Mouse (Mus musculus) liver, embryonic 12.5 days (tissue): Measurements from ENCODE around the gene 1600002K03Rik. TPM values are rescaled to one million over a fixed set of nuclear protein-coding genes. Genes with fewer than 3 reads are reported as not detected.

ENCODE experiments used
- ATAC-seq: fragments of 200-750 bp; cut with Nextera tagmentation; 2 replicates; pipeline ENCODE4 v1.8.0; 2017; ENCODE audit warnings: moderate number of reproducible peaks, mild to moderate bottlenecking, moderate library complexity
- H3K27ac ChIP-seq: fragments of 300-500 bp; sonication (generic); 2 replicates; pipeline ENCODE4 v1.5.1; 2016; ENCODE audit warnings: mild to moderate bottlenecking
- H3K27me3 ChIP-seq: fragments of 300-500 bp; sonication (generic); replicated peaks from 2 replicates; pipeline ENCODE4 v1.6.1; 2016; ENCODE audit warnings: mild to moderate bottlenecking, moderate library complexity
- H3K36me3 ChIP-seq: fragments of 300-500 bp; sonication (generic); 2 replicates; pipeline ENCODE4 v1.6.1; 2016; ENCODE audit warnings: mild to moderate bottlenecking, moderate library complexity
- H3K4me1 ChIP-seq: fragments of 300-500 bp; sonication (generic); 2 replicates; pipeline ENCODE4 v1.6.1; 2016
- H3K4me2 ChIP-seq: fragments of 300-500 bp; sonication (generic); 2 replicates; pipeline ENCODE4 v1.6.1; 2016; ENCODE audit warnings: mild to moderate bottlenecking, moderate library complexity
- H3K4me3 ChIP-seq: fragments of 300-500 bp; sonication (generic); 2 replicates; pipeline ENCODE4 v1.5.1; 2016; ENCODE audit warnings: mild to moderate bottlenecking, moderate library complexity
- H3K9ac ChIP-seq: fragments of 300-500 bp; sonication (generic); 2 replicates; pipeline ENCODE4 v1.6.1; 2016; ENCODE audit warnings: mild to moderate bottlenecking, moderate library complexity
- H3K9me3 ChIP-seq: fragments of 300-500 bp; sonication (generic); replicated peaks from 2 replicates; pipeline ENCODE4 v1.6.1; 2016; ENCODE audit warnings: mild to moderate bottlenecking, moderate library complexity
- WGBS: fragments of 180-500 bp; shearing (Covaris S2); methylation state at CpG from one replicate; pipeline ENCODE4 v1.1.7; 2016; ENCODE audit not compliant: insufficient replicate concordance; 5-methylcytosine and 5-hydroxymethylcytosine counted together
- polyA plus RNA-seq: library from polyadenylated mRNA; unstranded; fragments of >200 nt; fragmentation: Nextera tagmentation; extraction: Ambion mirVana; gene quantifications from 2 replicates; pipeline ENCODE4 v1.2.1, GENCODE M21; 2016

1600002K03Rik gene
- 14.0 and 16.4 TPM in 2 replicates for polyA plus RNA-seq

DNA sequence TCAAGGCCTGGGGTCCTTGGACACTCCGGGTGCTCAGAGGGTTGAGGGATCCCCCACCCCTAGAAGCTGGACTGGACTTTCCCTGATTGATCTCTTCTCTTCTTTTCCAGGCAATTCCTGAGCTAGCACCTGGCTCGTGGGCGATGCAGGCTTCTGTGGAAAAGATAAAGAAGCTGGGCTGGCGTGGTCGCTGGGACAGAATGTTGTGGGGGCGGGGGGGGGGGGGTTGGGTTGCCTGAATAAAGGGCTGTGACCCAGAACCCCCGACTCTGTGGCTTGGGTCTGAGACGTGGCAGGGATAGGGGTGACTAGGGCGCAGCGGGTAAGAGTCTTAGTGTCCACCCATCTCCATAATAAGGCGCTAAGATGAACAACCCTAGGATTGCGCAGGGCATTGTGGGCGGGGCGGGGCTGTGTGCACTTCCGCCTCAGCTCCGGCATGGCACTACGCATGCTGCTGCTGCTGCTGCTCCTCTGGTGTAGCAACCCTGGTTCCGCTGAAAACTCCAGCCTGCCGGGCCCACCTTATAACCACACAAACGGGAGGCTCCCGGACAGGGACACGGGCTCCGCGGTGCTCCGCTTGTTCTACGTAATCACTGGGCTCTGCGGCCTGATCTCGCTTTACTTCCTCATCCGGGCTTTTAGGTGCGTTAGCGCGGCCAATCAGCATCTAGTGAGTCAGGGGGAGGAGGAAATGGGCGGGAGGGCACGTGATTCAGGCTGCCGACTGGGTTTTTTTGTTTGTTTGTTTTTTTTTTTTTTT, at the start of gene 1600002K03Rik:
Gene 1600002K03Rik (plus strand): TSS at position 418 of the 766 bp plus-strand sequence.
- H3K36me3 ChIP-seq = peaks cover 31% of the 10 kb centered on the region
- WGBS = 4% methylated on average over 34 of the region's 35 CpGs
- peaks cover 10% of the 10 kb centered on the region for H3K27me3 ChIP-seq
- H3K4me3 ChIP-seq = peak within 1 kb of the TSS; percentile 77
- no peaks in the 10 kb centered on the region; the same call in 1 of the 2 replicates for H3K9me3 ChIP-seq
- peak; percentile 80 for ATAC-seq
- H3K9ac ChIP-seq = peak within 1 kb of the TSS; percentile 76
- H3K4me1 ChIP-seq = peaks cover 58% of the 10 kb centered on the region
- H3K27ac ChIP-seq = peak within 1 kb of the TSS; percentile 86
- H3K4me2 ChIP-seq = peak within 1 kb of the TSS; percentile 85

DNA sequence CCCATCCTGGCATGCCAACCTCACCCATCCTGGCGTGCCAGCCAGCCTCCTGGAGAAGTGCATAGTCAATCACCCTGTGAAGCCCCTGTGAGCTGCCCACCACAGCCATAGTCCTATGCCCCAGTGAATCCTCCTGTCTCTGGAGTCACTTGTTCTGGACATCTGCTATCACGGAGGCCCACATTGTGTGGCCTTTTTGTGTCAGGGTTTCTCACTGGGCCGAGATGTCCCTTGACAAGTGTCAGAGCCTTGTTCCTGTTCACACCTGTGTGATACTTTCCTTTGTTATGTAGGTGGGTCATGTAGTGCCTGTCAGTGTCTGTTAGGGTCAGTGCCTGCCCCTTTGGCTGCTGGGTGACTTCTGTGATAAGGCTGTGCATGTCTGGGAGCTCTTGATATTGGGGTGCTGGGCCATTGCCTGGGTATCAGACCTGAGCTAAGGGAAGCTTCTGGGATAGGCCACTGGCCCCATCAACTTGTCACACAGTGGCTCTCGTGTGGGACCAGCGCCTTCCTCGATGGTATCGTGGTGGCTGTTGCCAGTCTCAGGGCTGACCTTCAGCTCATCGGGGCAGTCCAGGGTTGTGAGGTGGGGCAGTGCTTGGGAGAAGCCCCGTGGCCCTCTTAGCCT, 48.7 kb upstream of the 1600002K03Rik start:
- 66% methylated on average over 9 of the region's 9 CpGs for WGBS
- H3K27me3 ChIP-seq = no peaks in the 10 kb centered on the region
- peak overlapping the region; percentile 70 for H3K4me2 ChIP-seq
- ATAC-seq = peak; percentile 90
- H3K36me3 ChIP-seq = peaks cover 100% of the 10 kb centered on the region
- peak overlapping the region; percentile 63 for H3K9ac ChIP-seq
- H3K4me1 ChIP-seq = peaks cover 87% of the 10 kb centered on the region
- H3K9me3 ChIP-seq = no peaks in the 10 kb centered on the region
- H3K4me3 ChIP-seq = peak overlapping the region; percentile 25
- peak overlapping the region; percentile 87 for H3K27ac ChIP-seq

DNA sequence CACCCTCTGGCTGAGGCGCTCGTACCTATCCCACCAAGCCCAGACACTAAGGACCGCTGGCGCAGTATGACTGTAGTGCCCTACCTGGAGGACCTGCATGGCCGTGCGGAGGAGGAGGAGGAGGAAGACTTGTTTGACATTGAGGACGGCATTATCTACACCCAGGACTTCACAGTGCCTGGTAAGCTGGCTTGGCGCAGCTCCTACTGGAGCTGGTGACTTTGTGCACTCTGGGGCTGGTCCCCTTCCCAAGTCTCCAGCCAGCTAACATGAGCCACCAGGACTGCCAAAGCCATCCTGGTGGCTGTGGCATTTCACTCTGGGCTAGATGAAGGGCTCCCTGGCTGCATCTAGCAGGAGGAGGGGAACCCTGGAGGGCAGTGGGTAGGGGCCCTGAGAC, 44.8 kb upstream of the 1600002K03Rik start:
- Histone ChIP-seq H3K4me1 (peaks cover 79% of the 10 kb centered on the region), H3K27me3 (no peaks in the 10 kb centered on the region), H3K4me2 (no peak overlapping the region), H3K36me3 (peaks cover 100% of the 10 kb centered on the region), H3K9me3 (no peaks in the 10 kb centered on the region), H3K9ac (no peak overlapping the region), H3K27ac (no peak overlapping the region), H3K4me3 (no peak overlapping the region)
- WGBS = 92% methylated on average over 8 of the region's 8 CpGs
- no peak for ATAC-seq

DNA sequence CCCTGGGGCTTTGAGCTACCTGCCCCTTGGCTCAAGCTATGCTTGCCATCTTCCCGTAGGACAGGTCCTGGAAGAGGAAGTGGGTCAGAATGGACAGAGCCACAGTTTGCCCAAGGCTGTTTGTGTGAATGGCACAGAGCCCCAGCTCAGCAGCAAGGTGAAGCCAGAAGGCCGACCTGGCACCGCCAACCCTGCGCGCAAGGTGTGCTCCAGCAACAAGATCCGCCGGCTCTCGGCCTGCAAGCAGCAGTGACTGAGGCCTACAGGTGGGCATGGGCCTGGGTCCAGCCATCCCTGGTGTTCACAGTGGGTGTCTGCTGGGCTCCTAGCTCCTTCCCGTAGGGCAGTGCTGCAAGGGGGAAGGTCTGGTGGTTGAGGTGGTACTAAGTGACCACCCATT, 42.9 kb upstream of the 1600002K03Rik start:
- no peak for ATAC-seq
- Histone ChIP-seq H3K9ac (no peak overlapping the region), H3K4me2 (no peak overlapping the region), H3K9me3 (no peaks in the 10 kb centered on the region), H3K4me3 (no peak overlapping the region), H3K4me1 (peaks cover 65% of the 10 kb centered on the region), H3K27ac (no peak overlapping the region; the same call in 1 of the 2 replicates), H3K36me3 (peaks cover 86% of the 10 kb centered on the region), H3K27me3 (peaks cover 4% of the 10 kb centered on the region)
- 92% methylated on average over 9 of the region's 9 CpGs for WGBS

DNA sequence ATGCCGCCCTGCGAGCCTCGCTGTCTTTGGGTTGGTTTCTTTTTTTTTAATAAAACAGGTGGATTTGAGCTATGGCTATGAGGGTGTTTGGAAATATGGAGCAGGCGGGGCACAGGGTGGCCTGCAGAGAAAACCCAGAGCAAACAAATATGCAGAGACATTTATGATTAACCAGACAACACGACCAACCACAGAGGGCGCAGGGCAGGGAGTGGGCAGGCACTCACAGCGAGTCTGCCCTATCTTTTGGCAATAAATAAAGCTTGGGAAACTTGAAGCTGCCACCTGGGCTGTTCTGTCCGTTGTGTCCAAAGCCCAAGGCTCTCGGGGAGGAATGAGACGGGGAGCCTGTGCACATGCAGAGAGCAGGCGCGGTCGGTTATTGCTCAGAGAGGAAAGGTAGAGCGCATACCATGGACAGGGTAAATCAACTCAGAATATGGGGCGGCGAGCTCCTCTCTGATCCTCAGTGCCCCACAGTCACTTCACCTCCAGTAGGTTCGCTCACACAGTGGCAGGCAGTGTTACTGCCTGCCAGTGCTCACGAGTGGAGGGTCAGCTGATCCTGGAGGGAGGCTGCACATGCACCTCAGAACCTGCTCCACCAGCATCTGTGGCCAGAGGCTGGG, 42.2 kb upstream of the 1600002K03Rik start:
- Histone ChIP-seq H3K4me2 (no peak overlapping the region), H3K27ac (no peak overlapping the region), H3K9me3 (no peaks in the 10 kb centered on the region), H3K36me3 (peaks cover 79% of the 10 kb centered on the region), H3K4me3 (no peak overlapping the region), H3K9ac (no peak overlapping the region), H3K4me1 (peaks cover 58% of the 10 kb centered on the region), H3K27me3 (peaks cover 11% of the 10 kb centered on the region)
- 81% methylated on average over 18 of the region's 18 CpGs for WGBS
- ATAC-seq = no peak

DNA sequence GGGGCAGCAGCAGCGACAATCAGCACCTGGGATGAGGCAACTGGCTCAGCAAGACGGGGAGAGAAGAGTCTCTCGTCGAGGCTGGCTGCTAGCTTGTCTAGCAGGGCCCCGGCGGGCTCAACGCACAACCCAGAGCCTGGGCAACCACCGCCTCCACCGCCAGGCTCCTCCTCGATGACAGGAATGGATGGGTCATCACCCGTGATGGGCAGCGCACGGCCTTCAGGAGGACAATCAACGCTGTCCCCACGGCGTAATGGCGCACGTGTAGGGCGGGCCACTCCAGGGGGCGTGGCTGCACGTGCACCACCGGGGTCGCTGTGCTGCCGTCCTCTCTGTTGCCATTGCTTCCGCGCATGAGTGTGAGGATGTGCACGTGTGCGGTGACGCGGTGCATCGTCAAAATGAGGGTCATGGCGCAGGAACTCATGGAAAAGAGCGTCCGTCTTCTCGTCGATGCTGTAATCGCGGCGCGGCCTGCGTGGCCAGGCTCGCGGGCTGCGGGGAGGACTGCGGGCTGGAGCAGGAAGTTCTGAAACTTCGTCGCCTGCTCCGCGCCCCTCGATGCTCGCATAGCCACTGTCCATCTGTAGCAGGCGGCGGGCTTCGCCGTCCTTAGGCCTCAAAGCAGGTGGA, 41.3 kb upstream of the 1600002K03Rik start:
- Histone ChIP-seq H3K27ac (no peak overlapping the region), H3K27me3 (peaks cover 20% of the 10 kb centered on the region), H3K36me3 (peaks cover 70% of the 10 kb centered on the region), H3K4me3 (no peak overlapping the region), H3K9me3 (no peaks in the 10 kb centered on the region), H3K9ac (no peak overlapping the region), H3K4me1 (peaks cover 51% of the 10 kb centered on the region), H3K4me2 (peak overlapping the region; percentile 31)
- ATAC-seq = no peak
- WGBS = 49% methylated on average over 55 of the region's 55 CpGs

DNA sequence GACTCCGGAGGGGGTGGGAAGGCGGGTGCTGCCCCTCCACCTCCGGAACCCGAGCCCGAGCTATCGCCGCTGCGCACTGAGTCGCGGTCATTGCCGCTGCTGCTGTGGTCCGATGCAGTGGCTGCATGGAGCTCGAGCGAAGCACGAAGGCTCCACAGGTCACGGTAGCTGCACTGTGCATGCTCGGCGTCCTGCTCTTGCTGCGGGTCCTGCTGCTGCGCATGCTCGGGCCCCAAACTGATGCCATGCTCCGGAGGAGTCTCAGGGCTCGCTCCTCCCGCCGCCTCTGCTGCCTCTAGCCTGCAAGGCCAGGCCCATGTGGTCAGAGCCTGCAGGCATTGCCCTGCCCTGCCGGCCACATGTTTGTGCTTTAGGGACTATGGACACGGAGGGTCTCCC, 40.8 kb upstream of the 1600002K03Rik start:
- Histone ChIP-seq H3K9me3 (no peaks in the 10 kb centered on the region), H3K27ac (no peak overlapping the region), H3K9ac (no peak overlapping the region), H3K27me3 (peaks cover 25% of the 10 kb centered on the region), H3K4me1 (peaks cover 51% of the 10 kb centered on the region), H3K4me2 (peak overlapping the region; percentile 31), H3K4me3 (no peak overlapping the region), H3K36me3 (peaks cover 65% of the 10 kb centered on the region)
- ATAC-seq = no peak
- 72% methylated on average over 27 of the region's 27 CpGs for WGBS

DNA sequence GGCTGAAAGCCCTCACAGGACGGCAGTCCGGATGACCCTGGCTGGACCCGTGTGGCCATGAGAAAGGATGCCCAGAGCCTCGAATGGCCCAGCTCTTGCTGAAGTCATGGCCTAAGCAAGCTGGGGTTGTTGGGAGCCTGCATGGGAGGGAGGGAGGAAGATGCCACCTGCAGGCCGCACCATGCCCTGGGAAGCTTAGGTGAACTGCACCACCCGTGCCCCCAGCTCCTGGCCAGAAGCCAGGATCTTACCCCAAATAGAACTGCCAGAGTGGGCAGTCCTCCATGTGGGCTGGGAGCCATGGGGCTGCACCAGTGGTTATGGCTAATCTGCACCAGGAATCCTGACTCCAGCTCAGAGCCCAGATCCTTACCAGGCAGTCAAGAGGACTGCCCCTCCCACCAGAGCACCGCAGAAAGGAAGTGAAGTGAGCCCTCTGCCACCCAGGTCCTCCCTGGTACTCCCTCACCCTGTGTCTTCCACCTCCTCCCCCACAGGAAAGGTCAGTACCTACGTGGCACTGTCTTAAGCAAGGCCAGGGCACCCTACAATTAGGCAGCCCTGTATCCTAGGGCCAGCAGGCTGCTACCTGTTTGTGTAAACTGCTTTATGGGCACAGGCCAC, 39.4 kb upstream of the 1600002K03Rik start:
- Histone ChIP-seq H3K36me3 (peaks cover 51% of the 10 kb centered on the region), H3K4me3 (no peak overlapping the region), H3K27me3 (peaks cover 39% of the 10 kb centered on the region), H3K4me2 (no peak overlapping the region), H3K9me3 (no peaks in the 10 kb centered on the region), H3K4me1 (peaks cover 58% of the 10 kb centered on the region), H3K9ac (no peak overlapping the region), H3K27ac (0 out of 2 replicates have a peak overlapping the region, but pooled peaks have one; percentile 4)
- no peak for ATAC-seq
- 66% methylated on average over 8 of the region's 8 CpGs for WGBS

DNA sequence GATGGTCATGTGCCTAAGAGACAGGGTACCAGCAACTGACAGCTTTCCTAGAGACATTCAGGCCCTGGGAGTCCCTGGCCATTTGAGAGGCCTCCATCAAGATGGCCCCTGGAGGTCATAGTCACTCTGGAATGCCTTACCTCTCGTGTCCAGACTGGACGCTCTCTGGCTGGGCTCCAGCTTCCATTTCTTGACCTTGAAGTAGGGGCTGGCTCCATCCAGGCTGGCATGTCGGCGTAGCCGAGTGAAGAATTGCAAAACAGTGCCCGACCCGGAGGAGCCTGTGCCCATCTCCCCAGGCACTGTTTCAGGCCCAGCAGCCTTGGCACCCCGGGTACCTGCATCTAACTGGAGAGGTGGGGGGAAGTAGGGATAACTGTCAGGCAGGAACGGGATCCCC, 38.3 kb upstream of the 1600002K03Rik start:
- H3K27me3 ChIP-seq = peaks cover 50% of the 10 kb centered on the region
- no peak overlapping the region for H3K4me3 ChIP-seq
- no peaks in the 10 kb centered on the region for H3K9me3 ChIP-seq
- 75% methylated on average over 9 of the region's 9 CpGs for WGBS
- H3K4me1 ChIP-seq = peaks cover 62% of the 10 kb centered on the region
- H3K36me3 ChIP-seq = peaks cover 40% of the 10 kb centered on the region
- no peak overlapping the region for H3K9ac ChIP-seq
- H3K27ac ChIP-seq = no peak overlapping the region
- no peak for ATAC-seq
- H3K4me2 ChIP-seq = no peak overlapping the region

DNA sequence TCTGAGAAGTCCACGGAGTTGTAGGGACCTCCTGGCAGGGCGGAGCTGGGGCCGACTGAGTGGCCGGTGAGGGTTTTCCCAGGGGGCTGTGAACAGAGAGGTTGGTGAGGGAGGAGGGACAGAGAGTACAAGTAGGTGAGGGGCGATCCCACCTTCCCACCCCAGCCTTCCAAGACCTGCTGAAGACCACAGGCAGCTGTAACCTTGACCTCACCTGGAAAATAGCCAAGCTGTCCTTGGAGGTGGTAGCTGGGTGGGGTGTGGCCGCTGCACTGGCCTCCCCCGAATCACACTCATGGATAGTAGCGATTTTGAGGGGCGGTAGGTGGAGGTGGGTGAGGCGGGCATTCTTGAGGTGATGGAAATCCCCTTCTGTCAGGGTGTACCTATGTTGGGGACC, 37.6 kb upstream of the 1600002K03Rik start:
- Histone ChIP-seq H3K9ac (no peak overlapping the region), H3K9me3 (no peaks in the 10 kb centered on the region), H3K27me3 (peaks cover 56% of the 10 kb centered on the region), H3K27ac (no peak overlapping the region), H3K4me1 (peaks cover 62% of the 10 kb centered on the region), H3K4me2 (no peak overlapping the region), H3K4me3 (no peak overlapping the region), H3K36me3 (peaks cover 33% of the 10 kb centered on the region)
- WGBS = 80% methylated on average over 10 of the region's 10 CpGs
- no peak for ATAC-seq

DNA sequence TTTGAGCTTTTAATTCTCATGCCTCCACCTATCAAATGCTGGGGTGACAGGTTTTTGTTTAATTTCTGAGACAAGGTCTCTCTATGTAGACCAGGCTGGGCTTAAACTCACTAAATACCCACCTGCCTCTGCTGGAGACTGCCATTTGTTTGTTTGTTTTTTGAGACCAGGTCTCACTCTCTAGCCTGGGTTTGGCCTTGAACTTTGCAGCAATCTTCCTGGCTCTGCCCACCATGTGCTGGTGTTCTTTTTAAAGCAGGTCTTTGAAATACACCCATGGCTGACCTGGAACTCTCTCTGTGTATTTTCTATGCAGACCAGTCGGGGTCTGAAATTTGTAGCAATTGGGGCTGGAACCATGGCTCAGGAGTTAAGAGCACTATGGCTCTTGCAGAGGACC, 37.1 kb upstream of the 1600002K03Rik start:
- H3K4me3 ChIP-seq = no peak overlapping the region
- H3K27me3 ChIP-seq = peaks cover 56% of the 10 kb centered on the region
- no peak overlapping the region for H3K4me2 ChIP-seq
- H3K4me1 ChIP-seq = peaks cover 62% of the 10 kb centered on the region
- no peaks in the 10 kb centered on the region for H3K9me3 ChIP-seq
- H3K9ac ChIP-seq = no peak overlapping the region
- peaks cover 28% of the 10 kb centered on the region for H3K36me3 ChIP-seq
- no peak overlapping the region for H3K27ac ChIP-seq
- 67% methylated on average over 1 of the region's 1 CpGs for WGBS
- ATAC-seq = no peak
